Mouse (Mus musculus) forebrain, embryonic 13.5 days (tissue): ENCODE measurements around the gene Olfr921. TPM values are rescaled to one million over a fixed set of nuclear protein-coding genes. Genes with fewer than 3 reads are reported as not detected.

Source experiments
- polyA plus RNA-seq: library from polyadenylated mRNA; unstranded; fragments of >200 nt; fragmentation: Nextera tagmentation; extraction: Ambion mirVana; gene quantifications from 2 replicates; pipeline ENCODE4 v1.2.1, GENCODE M21; 2015

Olfr921 gene
- polyA plus RNA-seq, 1 experiment from 2014 or later = not detected

Other genes with a start within 250 kb of the Olfr921 start
- gene Olfr910, start 235.2 kb upstream of the Olfr921 start, polyA plus RNA-seq = not detected in 2 replicates
- not detected in 2 replicates for gene Olfr912, start 192.9 kb upstream of the Olfr921 start, polyA plus RNA-seq
- gene Olfr913, start 180.3 kb upstream of the Olfr921 start, polyA plus RNA-seq = not detected in 2 replicates
- not detected in 2 replicates for gene Olfr914, start 168.0 kb upstream of the Olfr921 start, polyA plus RNA-seq
- gene Olfr916, start 113.2 kb upstream of the Olfr921 start, polyA plus RNA-seq = not detected in 2 replicates
- gene Olfr917, start 107.2 kb upstream of the Olfr921 start, polyA plus RNA-seq = not detected in 2 replicates
- gene Olfr918, start 98.5 kb upstream of the Olfr921 start, polyA plus RNA-seq = not detected in 2 replicates
- gene Olfr919, start 69.4 kb upstream of the Olfr921 start, polyA plus RNA-seq = not detected in 2 replicates
- gene Vwa5a, start 54.8 kb upstream of the Olfr921 start, polyA plus RNA-seq = 4.5 and 6.2 TPM in 2 replicates
- not detected in 2 replicates for gene Olfr920, start 20.8 kb upstream of the Olfr921 start, polyA plus RNA-seq
- not detected in 2 replicates for gene Olfr922, start 41.5 kb downstream of the Olfr921 start, polyA plus RNA-seq
- gene Olfr923, start 53.5 kb downstream of the Olfr921 start, polyA plus RNA-seq = not detected in 2 replicates
- not detected in 2 replicates for gene Olfr924, start 71.4 kb downstream of the Olfr921 start, polyA plus RNA-seq
- gene Olfr26, start 82.0 kb downstream of the Olfr921 start, polyA plus RNA-seq = not detected in 2 replicates
- not detected in 2 replicates for gene Olfr926, start 104.1 kb downstream of the Olfr921 start, polyA plus RNA-seq
- gene Olfr930, start 156.7 kb downstream of the Olfr921 start, polyA plus RNA-seq = not detected in 2 replicates
- gene Olfr933, start 199.2 kb downstream of the Olfr921 start, polyA plus RNA-seq = not detected in 2 replicates
- not detected in 2 replicates for gene Olfr934, start 215.2 kb downstream of the Olfr921 start, polyA plus RNA-seq
- gene Olfr935, start 226.6 kb downstream of the Olfr921 start, polyA plus RNA-seq = not detected in 2 replicates